Mouse (Mus musculus) intestine, embryonic 16.5 days (tissue): Measurements from ENCODE around the gene Pttg1ip. TPM values are rescaled to one million over a fixed set of nuclear protein-coding genes. Genes with fewer than 3 reads are reported as not detected.

Source experiments
- ATAC-seq: fragments of 200-750 bp; cut with Nextera tagmentation; 2 replicates; pipeline ENCODE4 v1.8.0; 2017; ENCODE audit warnings: moderate TSS enrichment, moderate library complexity
- H3K27ac ChIP-seq: fragments of 300-500 bp; sonication (generic); 2 replicates; pipeline ENCODE4 v1.5.1; 2014; ENCODE audit warnings: mild to moderate bottlenecking, low read length
- H3K27me3 ChIP-seq: fragments of 300-500 bp; sonication (generic); replicated peaks from 2 replicates; pipeline ENCODE4 v1.6.1; 2014; ENCODE audit warnings: low read length, control low read depth, mixed read lengths; ENCODE audit not compliant: control insufficient read depth, insufficient read depth
- H3K36me3 ChIP-seq: fragments of 300-500 bp; sonication (generic); 2 replicates; pipeline ENCODE4 v1.6.1; 2014; ENCODE audit warnings: low read length, control low read depth; ENCODE audit not compliant: control insufficient read depth, insufficient read depth
- H3K4me1 ChIP-seq: fragments of 300-500 bp; sonication (generic); 2 replicates; pipeline ENCODE4 v1.6.1; 2014; ENCODE audit warnings: low read length, control low read depth, mixed read lengths; ENCODE audit not compliant: control insufficient read depth, insufficient read depth
- H3K4me2 ChIP-seq: fragments of 300-500 bp; sonication (generic); 2 replicates; pipeline ENCODE4 v1.6.1; 2014; ENCODE audit warnings: low read depth, low read length, control low read depth
- H3K4me3 ChIP-seq: fragments of 300-500 bp; sonication (generic); 2 replicates; pipeline ENCODE4 v1.5.1; 2014; ENCODE audit warnings: mild to moderate bottlenecking, low read length
- H3K9ac ChIP-seq: fragments of 300-500 bp; sonication (generic); 2 replicates; pipeline ENCODE4 v1.6.1; 2014; ENCODE audit warnings: low read depth, low read length
- H3K9me3 ChIP-seq: fragments of 300-500 bp; sonication (generic); 2 replicates; pipeline ENCODE4 v1.6.1; 2016; ENCODE audit warnings: low read length, control low read depth; ENCODE audit not compliant: control insufficient read depth
- WGBS: fragments of 180-500 bp; shearing (Covaris S2); extraction: QIAGEN DNeasy Blood & Tissue Kit; methylation state at CpG from one replicate; pipeline ENCODE4 v1.1.7; 2014; 5-methylcytosine and 5-hydroxymethylcytosine counted together
- polyA plus RNA-seq: library from polyadenylated mRNA; unstranded; fragments of >200 nt; fragmentation: Nextera tagmentation; extraction: Ambion mirVana; gene quantifications from 2 replicates; pipeline ENCODE4 v1.2.1, GENCODE M21; 2015

Pttg1ip gene
- polyA plus RNA-seq, 1 experiment from 2014 or later: 177 TPM

GRCm38 (mm10) chr10:77561508-77561907 lies 20.0 kb upstream of the Pttg1ip start:
- ATAC-seq: no peak
- H3K4me2 ChIP-seq: no peak overlapping the region
- 65% methylated on average over 2 of the region's 2 CpGs for WGBS

DNA sequence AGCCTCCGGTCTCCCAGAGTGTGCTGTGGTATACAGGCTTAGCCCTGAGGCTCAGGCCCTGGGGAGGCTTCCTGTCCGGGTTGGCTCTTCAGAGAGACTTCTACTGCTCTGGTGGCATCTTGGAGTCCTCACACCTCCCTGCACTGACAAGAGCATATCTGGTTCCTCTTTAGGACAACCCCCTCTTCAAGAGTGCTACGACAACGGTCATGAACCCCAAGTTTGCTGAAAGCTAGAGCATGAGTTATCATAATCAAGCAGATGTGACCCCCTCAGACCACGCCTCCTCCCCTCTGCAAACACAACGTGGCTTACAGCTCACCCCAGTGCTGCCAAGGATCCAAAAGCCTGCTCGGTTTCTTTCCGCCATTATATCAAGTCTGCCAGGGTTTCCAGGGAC lies 16.5 kb upstream of the Pttg1ip start:
- 81% methylated on average over 8 of the region's 8 CpGs for WGBS
- H3K9ac ChIP-seq: no peak overlapping the region
- no peaks in the 10 kb centered on the region for H3K27me3 ChIP-seq
- no peaks in the 10 kb centered on the region for H3K36me3 ChIP-seq
- H3K4me1 ChIP-seq: peaks cover 15% of the 10 kb centered on the region
- no peak for ATAC-seq
- no peak overlapping the region for H3K27ac ChIP-seq
- no peak overlapping the region for H3K4me2 ChIP-seq
- H3K4me3 ChIP-seq: no peak overlapping the region
- no peaks in the 10 kb centered on the region for H3K9me3 ChIP-seq

More at GRCm38 (mm10) chr10:77561508-77561907, 20.0 kb upstream of the Pttg1ip start:
- no peaks in the 10 kb centered on the region for H3K27me3 ChIP-seq
- no peak overlapping the region for H3K9ac ChIP-seq
- no peaks in the 10 kb centered on the region for H3K36me3 ChIP-seq
- no peaks in the 10 kb centered on the region for H3K9me3 ChIP-seq
- H3K4me3 ChIP-seq: no peak overlapping the region
- no peaks in the 10 kb centered on the region for H3K4me1 ChIP-seq
- no peak overlapping the region for H3K27ac ChIP-seq

- no peak overlapping the region for H3K9ac ChIP-seq
- no peaks in the 10 kb centered on the region for H3K36me3 ChIP-seq
- ATAC-seq: no peak
- no peaks in the 10 kb centered on the region for H3K27me3 ChIP-seq
- peaks cover 19% of the 10 kb centered on the region for H3K4me1 ChIP-seq
- no peaks in the 10 kb centered on the region for H3K9me3 ChIP-seq
- H3K4me2 ChIP-seq: no peak overlapping the region
- 33% methylated on average over 8 of the region's 8 CpGs for WGBS
- no peak overlapping the region for H3K4me3 ChIP-seq
- H3K27ac ChIP-seq: peak overlapping the region; percentile 71
Measured at GRCm38 (mm10) chr10:77566651-77567050, 14.9 kb upstream of the Pttg1ip start.

DNA sequence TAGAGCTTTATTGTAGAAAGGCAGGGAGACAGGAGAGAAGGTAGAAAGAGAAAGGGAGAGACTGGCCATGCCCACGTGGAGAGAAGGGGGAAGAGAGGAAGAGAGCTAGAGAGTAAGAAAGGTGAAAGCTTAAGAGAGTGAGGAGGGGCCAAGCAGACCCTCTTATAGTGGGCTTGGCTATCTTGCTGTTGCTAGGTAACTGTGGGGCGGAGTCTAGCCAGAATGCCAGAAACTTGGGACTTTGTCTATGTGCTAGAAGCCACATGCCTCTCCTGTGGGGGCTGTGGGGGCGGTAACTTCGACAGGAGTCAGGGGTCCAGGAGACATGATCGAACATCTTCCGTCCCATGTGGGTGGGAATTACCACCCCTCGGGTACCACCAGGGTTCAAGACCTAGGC lies 12.0 kb upstream of the Pttg1ip start:
- Histone ChIP-seq H3K9me3 (no peaks in the 10 kb centered on the region), H3K4me1 (peaks cover 23% of the 10 kb centered on the region), H3K4me3 (no peak overlapping the region), H3K27me3 (no peaks in the 10 kb centered on the region), H3K9ac (0 out of 2 replicates have a peak overlapping the region, but pooled peaks have one; percentile 40), H3K36me3 (no peaks in the 10 kb centered on the region), H3K27ac (peak overlapping the region; percentile 89), H3K4me2 (peak overlapping the region; percentile 32; the same call in 1 of the 2 replicates)
- peak; percentile 24 for ATAC-seq
- 27% methylated on average over 7 of the region's 7 CpGs for WGBS

GRCm38 (mm10) chr10:77569973-77570658 lies 11.4 kb upstream of the Pttg1ip start:
- Histone ChIP-seq H3K27me3 (no peaks in the 10 kb centered on the region), H3K9ac (0 out of 2 replicates have a peak overlapping the region, but pooled peaks have one; percentile 5), H3K36me3 (no peaks in the 10 kb centered on the region), H3K4me3 (no peak overlapping the region), H3K4me2 (peak overlapping the region; percentile 32), H3K9me3 (no peaks in the 10 kb centered on the region), H3K27ac (peak overlapping the region; percentile 89), H3K4me1 (peaks cover 23% of the 10 kb centered on the region)
- peak; percentile 83 for ATAC-seq
- WGBS: 30% methylated on average over 6 of the region's 6 CpGs

DNA sequence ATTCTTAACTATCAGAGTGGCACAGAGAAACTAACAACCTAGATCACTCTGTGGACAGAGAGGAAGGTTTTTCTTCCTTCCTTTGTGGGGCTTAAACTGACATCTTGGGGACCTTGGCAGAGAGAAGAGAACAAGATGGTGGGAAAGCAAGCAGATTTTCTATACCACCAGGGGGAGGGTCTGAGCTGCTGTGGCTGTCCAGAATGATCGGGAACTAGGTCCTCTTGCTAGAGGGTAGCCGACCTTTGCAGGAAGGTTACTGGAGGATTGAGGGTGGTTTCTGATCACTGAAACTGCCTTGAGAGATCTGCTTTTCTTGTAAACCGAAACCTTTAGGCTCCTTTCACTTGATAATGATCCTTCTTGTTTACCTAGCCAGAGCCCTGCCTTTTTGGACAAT lies 9.3 kb upstream of the Pttg1ip start:
- WGBS: 22% methylated on average over 3 of the region's 3 CpGs

DNA sequence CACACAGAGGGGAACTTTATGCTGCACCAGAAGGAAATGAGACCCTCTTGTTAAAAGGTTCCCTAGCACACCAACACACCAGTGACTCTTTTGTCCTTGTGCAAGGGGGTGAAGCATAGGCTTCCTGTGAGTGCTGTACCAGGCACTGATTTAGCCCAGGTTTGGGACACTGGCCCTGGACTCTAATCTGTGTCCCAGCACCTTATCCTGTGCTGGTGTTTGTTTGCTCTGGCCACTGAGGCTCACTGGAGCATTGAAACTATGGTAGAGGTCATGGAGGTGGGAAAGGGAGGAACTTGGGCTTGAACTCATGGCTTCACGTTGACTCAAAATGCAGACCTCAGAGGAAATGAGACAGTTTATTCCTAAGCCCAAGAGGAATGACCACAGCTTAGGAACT lies 8.4 kb upstream of the Pttg1ip start:
- Histone ChIP-seq H3K4me2 (no peak overlapping the region), H3K9me3 (no peaks in the 10 kb centered on the region), H3K4me3 (no peak overlapping the region), H3K9ac (no peak overlapping the region), H3K27me3 (no peaks in the 10 kb centered on the region), H3K27ac (no peak overlapping the region), H3K36me3 (no peaks in the 10 kb centered on the region), H3K4me1 (peaks cover 18% of the 10 kb centered on the region)
- ATAC-seq: no peak
- 61% methylated on average over 1 of the region's 1 CpGs for WGBS

More for the DNA sequence above, 9.3 kb upstream of the Pttg1ip start:
- H3K9ac ChIP-seq: no peak overlapping the region
- ATAC-seq: no peak
- peaks cover 18% of the 10 kb centered on the region for H3K4me1 ChIP-seq
- no peak overlapping the region; the same call in 1 of the 2 replicates for H3K27ac ChIP-seq
- no peak overlapping the region for H3K4me3 ChIP-seq
- no peak overlapping the region for H3K4me2 ChIP-seq
- H3K36me3 ChIP-seq: no peaks in the 10 kb centered on the region
- no peaks in the 10 kb centered on the region for H3K27me3 ChIP-seq
- no peaks in the 10 kb centered on the region for H3K9me3 ChIP-seq

- no peaks in the 10 kb centered on the region for H3K36me3 ChIP-seq
- no peak overlapping the region for H3K4me2 ChIP-seq
- H3K9me3 ChIP-seq: no peaks in the 10 kb centered on the region
- WGBS: 52% methylated on average over 10 of the region's 10 CpGs
- ATAC-seq: no peak
- H3K4me1 ChIP-seq: peaks cover 23% of the 10 kb centered on the region
- H3K27me3 ChIP-seq: no peaks in the 10 kb centered on the region
- 0 out of 2 replicates have a peak overlapping the region, but pooled peaks have one; percentile 22 for H3K9ac ChIP-seq
- peak overlapping the region; percentile 99 for H3K27ac ChIP-seq
- no peak overlapping the region for H3K4me3 ChIP-seq
Measured at GRCm38 (mm10) chr10:77580027-77580920, 1.2 kb upstream of the Pttg1ip start.

DNA sequence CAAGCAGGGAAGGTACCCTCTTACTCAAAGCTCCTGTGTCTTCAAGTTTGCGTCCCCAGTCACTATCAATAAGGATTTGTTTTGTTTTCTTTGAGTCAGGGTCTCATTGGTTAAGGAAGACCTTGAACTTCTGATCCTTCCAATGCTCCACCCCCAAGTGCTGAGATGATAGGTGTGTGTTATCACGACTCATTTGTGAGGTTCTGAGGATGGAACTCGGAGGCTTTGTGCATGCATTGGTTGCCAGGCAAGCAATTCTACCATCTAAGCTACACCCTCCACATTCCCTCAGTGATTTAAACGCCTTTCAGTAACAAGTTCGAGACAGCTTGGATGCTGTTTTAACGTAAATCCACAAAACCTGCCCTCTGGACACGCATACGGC lies 505 bp upstream of the Pttg1ip start:
- peak overlapping the region; percentile 99 for H3K27ac ChIP-seq
- H3K36me3 ChIP-seq: no peaks in the 10 kb centered on the region
- H3K27me3 ChIP-seq: no peaks in the 10 kb centered on the region
- H3K9me3 ChIP-seq: no peaks in the 10 kb centered on the region
- H3K4me1 ChIP-seq: peaks cover 28% of the 10 kb centered on the region
- whole genome bisulfite sequencing: 4% methylated on average over 8 of the region's 8 CpGs
- peak overlapping the region; percentile 87 for H3K4me3 ChIP-seq
- peak; percentile 12; the same call in 1 of the 2 replicates for ATAC-seq
- peak overlapping the region; percentile 73 for H3K9ac ChIP-seq
- peak overlapping the region; percentile 86 for H3K4me2 ChIP-seq
